Mouse (Mus musculus) c-Kit-positive CD71-positive TER-119-negative erythroid progenitor cells, embryonic 14.5 days (primary cell): ENCODE measurements around the gene Mreg.

Experiments used
- DNase-seq: peaks from one replicate; pipeline ENCODE4 v3.0.0-alpha.2; 2013; ENCODE audit warnings: low read depth

Mreg gene

GRCm38 (mm10) chr1:72191449-72191848 lies 20.7 kb downstream of the Mreg start:
- no peak for DNase-seq

- DNase-seq, result no peak
These were observed 23.9 kb downstream of the Mreg start for GRCm38 (mm10) chr1:72188142-72188738.

- DNase-seq, result no peak
These were observed 24.6 kb downstream of the Mreg start for GRCm38 (mm10) chr1:72187486-72187885.

- DNase-seq, result no peak
These were observed 26.0 kb downstream of the Mreg start for GRCm38 (mm10) chr1:72186151-72186550.

- DNase-seq, result no peak
These were observed 28.6 kb downstream of the Mreg start for GRCm38 (mm10) chr1:72183554-72183953.

- DNase-seq, result no peak
These were observed 29.1 kb downstream of the Mreg start for GRCm38 (mm10) chr1:72182930-72183499.

GRCm38 (mm10) chr1:72179947-72180346 lies 32.2 kb downstream of the Mreg start:
- DNase-seq, result no peak

- no peak for DNase-seq
These were observed 35.9 kb downstream of the Mreg start for GRCm38 (mm10) chr1:72176239-72176638.

GRCm38 (mm10) chr1:72174183-72174582 lies 37.9 kb downstream of the Mreg start:
- DNase-seq, result no peak

GRCm38 (mm10) chr1:72173402-72174051 lies 38.6 kb downstream of the Mreg start:
- DNase-seq, result no peak

- DNase-seq, result no peak
These were observed 39.3 kb downstream of the Mreg start for GRCm38 (mm10) chr1:72172788-72173187.

GRCm38 (mm10) chr1:72171001-72171860 lies 40.9 kb downstream of the Mreg start:
- no peak for DNase-seq

GRCm38 (mm10) chr1:72167024-72167423 lies 45.1 kb downstream of the Mreg start:
- no peak for DNase-seq

- no peak for DNase-seq
These were observed 45.7 kb downstream of the Mreg start for GRCm38 (mm10) chr1:72166468-72166814.

- DNase-seq, result no peak
These were observed 46.2 kb downstream of the Mreg start for GRCm38 (mm10) chr1:72165723-72166467.

- no peak for DNase-seq
These were observed 51.8 kb downstream of the Mreg start for GRCm38 (mm10) chr1:72160321-72160720.

- DNase-seq, result no peak
These were observed 67.1 kb downstream of the Mreg start for GRCm38 (mm10) chr1:72145041-72145440.

- no peak for DNase-seq
These were observed 67.7 kb downstream of the Mreg start for GRCm38 (mm10) chr1:72144426-72144825.

- peak; percentile 53 for DNase-seq
These were observed 70.1 kb downstream of the Mreg start for GRCm38 (mm10) chr1:72141893-72142480.

GRCm38 (mm10) chr1:72136101-72136500 lies 76.0 kb downstream of the Mreg start:
- DNase-seq, result no peak

- DNase-seq, result no peak
These were observed 77.6 kb downstream of the Mreg start for GRCm38 (mm10) chr1:72134534-72134933.
